Mouse (Mus musculus): Measurements from ENCODE around the gene Sstr5.

Sstr5 gene

GRCm38 (mm10) chr17:25472044-25472443 lies 25.0 kb downstream of the Sstr5 start:
- DNase-seq, result no peak

GRCm38 (mm10) chr17:25471418-25471817 lies 25.7 kb downstream of the Sstr5 start:
- DNase-seq, result peak; percentile 17 to 22

- DNase-seq, result peak; percentile 72 to 80
These were observed 27.3 kb downstream of the Sstr5 start for GRCm38 (mm10) chr17:25469798-25470197.

- DNase-seq, result no peak
These were observed 28.8 kb downstream of the Sstr5 start for GRCm38 (mm10) chr17:25468301-25468700.

- DNase-seq, result no peak
These were observed 29.3 kb downstream of the Sstr5 start for GRCm38 (mm10) chr17:25467781-25468180.

GRCm38 (mm10) chr17:25466257-25466656 lies 30.8 kb downstream of the Sstr5 start:
- no peak for DNase-seq

GRCm38 (mm10) chr17:25464091-25464490 lies 33.0 kb downstream of the Sstr5 start:
- DNase-seq, result no peak

GRCm38 (mm10) chr17:25463326-25463945 lies 33.7 kb downstream of the Sstr5 start:
- no peak for DNase-seq

- DNase-seq, result no peak
These were observed 34.7 kb downstream of the Sstr5 start for GRCm38 (mm10) chr17:25462236-25462875.

GRCm38 (mm10) chr17:25456540-25456939 lies 40.5 kb downstream of the Sstr5 start:
- DNase-seq, result no peak

GRCm38 (mm10) chr17:25454272-25454671 lies 42.8 kb downstream of the Sstr5 start, which contains the start of gene Tekt4:
Tekt4 (plus strand) TSS chr17:25454615.
- DNase-seq, result no peak

- no peak for DNase-seq
These were observed 44.7 kb downstream of the Sstr5 start for GRCm38 (mm10) chr17:25452246-25452965.

- no peak for DNase-seq
These were observed 46.8 kb downstream of the Sstr5 start for GRCm38 (mm10) chr17:25450329-25450728.

GRCm38 (mm10) chr17:25447865-25448264 lies 49.2 kb downstream of the Sstr5 start:
- no peak for DNase-seq

GRCm38 (mm10) chr17:25445841-25446240 lies 51.2 kb downstream of the Sstr5 start:
- DNase-seq, result no peak

GRCm38 (mm10) chr17:25445074-25445473 lies 52.0 kb downstream of the Sstr5 start:
- no peak for DNase-seq

- no peak for DNase-seq
These were observed 54.2 kb downstream of the Sstr5 start for GRCm38 (mm10) chr17:25442889-25443288.

GRCm38 (mm10) chr17:25441417-25441816 lies 55.7 kb downstream of the Sstr5 start:
- no peak for DNase-seq

Data from cerebellum, postnatal 25 days (tissue).